Mouse (Mus musculus) liver, postnatal 0 days (tissue): Measurements from ENCODE around the gene Stard8. TPM values are rescaled to one million over a fixed set of nuclear protein-coding genes. Genes with fewer than 3 reads are reported as not detected.

Source experiments
- ATAC-seq: fragments of 200-750 bp; cut with Nextera tagmentation; 2 replicates; pipeline ENCODE4 v1.8.0; 2017; ENCODE audit warnings: mild to moderate bottlenecking, moderate library complexity
- DNase-seq: peaks from one replicate; pipeline ENCODE4 v3.0.0-alpha.2; 2016
- H3K27ac ChIP-seq: fragments of 300-500 bp; sonication (generic); 2 replicates; pipeline ENCODE4 v1.5.1; 2014; ENCODE audit warnings: antibody characterized with exemption, moderate library complexity, mild to moderate bottlenecking, low read depth
- H3K27me3 ChIP-seq: fragments of 300-500 bp; sonication (generic); 2 replicates; pipeline ENCODE4 v1.6.1; 2014; ENCODE audit warnings: low read length, control low read depth, mixed read lengths; ENCODE audit not compliant: insufficient read depth
- H3K36me3 ChIP-seq: fragments of 300-500 bp; sonication (generic); replicated peaks from 2 replicates; pipeline ENCODE4 v1.6.1; 2014; ENCODE audit warnings: mild to moderate bottlenecking, control low read depth, low read length, moderate library complexity, mixed read lengths; ENCODE audit not compliant: insufficient read depth
- H3K4me1 ChIP-seq: fragments of 300-500 bp; sonication (generic); 2 replicates; pipeline ENCODE4 v1.6.1; 2014; ENCODE audit warnings: antibody characterized with exemption, mild to moderate bottlenecking, control low read depth; ENCODE audit not compliant: insufficient read depth
- H3K4me2 ChIP-seq: fragments of 300-500 bp; sonication (generic); 2 replicates; pipeline ENCODE4 v1.6.1; 2014; ENCODE audit warnings: low read depth, mild to moderate bottlenecking, low read length, moderate library complexity, mixed read lengths
- H3K4me3 ChIP-seq: fragments of 300-500 bp; sonication (generic); 2 replicates; pipeline ENCODE4 v1.5.1; 2014; ENCODE audit warnings: low read depth, low read length
- H3K9ac ChIP-seq: fragments of 300-500 bp; sonication (generic); replicated peaks from 2 replicates; pipeline ENCODE4 v1.6.1; 2014; ENCODE audit warnings: mild to moderate bottlenecking, moderate library complexity
- H3K9me3 ChIP-seq: fragments of 300-500 bp; sonication (generic); 2 replicates; pipeline ENCODE4 v1.6.1; 2016; ENCODE audit warnings: mild to moderate bottlenecking, control low read depth, low read length, mixed read lengths
- CTCF ChIP-seq: sonication (generic); IDR thresholded peaks from 2 replicates; pipeline ENCODE4 v1.5.1; 2016; ENCODE audit warnings: antibody characterized with exemption, low read depth
- EP300 ChIP-seq: IDR thresholded peaks from 2 replicates; pipeline ENCODE4 v1.6.1; 2016; ENCODE audit warnings: antibody characterized with exemption, low read depth, mild to moderate bottlenecking
- WGBS: fragments of 180-500 bp; shearing (Covaris S2); extraction: QIAGEN DNeasy Blood & Tissue Kit; methylation state at CpG from one replicate; pipeline ENCODE4 v1.1.7; 2014; ENCODE audit not compliant: insufficient replicate concordance; 5-methylcytosine and 5-hydroxymethylcytosine counted together
- polyA plus RNA-seq: library from polyadenylated mRNA; unstranded; fragments of >200 nt; fragmentation: Nextera tagmentation; extraction: Ambion mirVana; gene quantifications from 2 replicates; pipeline ENCODE4 v1.2.1, GENCODE M21; 2015

Stard8 gene
- polyA plus RNA-seq, 1 experiment from 2014 or later, result 3.1 TPM

DNA sequence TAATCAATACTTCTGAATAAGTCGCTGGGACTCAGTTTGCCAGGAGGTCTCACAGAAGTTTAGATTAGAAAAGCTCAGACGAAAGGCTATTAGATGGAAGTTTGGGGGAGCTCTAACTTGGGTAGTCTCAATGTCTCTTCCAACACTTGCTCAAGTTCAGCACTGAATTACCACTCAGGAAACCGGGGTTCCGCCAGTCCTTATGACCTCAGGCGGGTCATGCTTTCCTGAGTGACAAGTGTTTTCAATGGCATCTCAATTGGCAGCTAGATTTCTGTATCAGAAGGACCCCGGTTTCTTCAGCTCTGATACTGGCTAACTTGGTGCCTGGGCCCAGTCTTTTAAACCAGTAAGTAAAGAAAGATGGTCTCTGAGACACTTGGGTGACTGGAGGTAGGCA lies 40.2 kb downstream of the Stard8 start:
- DNase-seq (no peak), ATAC-seq (no peak)
- H3K4me2 ChIP-seq, result peak overlapping the region; percentile 81
- H3K9me3 ChIP-seq, result no peaks in the 10 kb centered on the region
- no peaks in the 10 kb centered on the region for H3K27me3 ChIP-seq
- peak overlapping the region; percentile 57 for H3K9ac ChIP-seq
- peak overlapping the region; percentile 66 for H3K27ac ChIP-seq
- no peaks in the 10 kb centered on the region for H3K36me3 ChIP-seq
- WGBS, result 30% methylated on average over 6 of the region's 6 CpGs
- no peaks in the 10 kb centered on the region; the same call in 1 of the 2 replicates for H3K4me1 ChIP-seq
- H3K4me3 ChIP-seq, result peak overlapping the region; percentile 56
- TF ChIP-seq CTCF (no peak), EP300 (no peak)

DNA sequence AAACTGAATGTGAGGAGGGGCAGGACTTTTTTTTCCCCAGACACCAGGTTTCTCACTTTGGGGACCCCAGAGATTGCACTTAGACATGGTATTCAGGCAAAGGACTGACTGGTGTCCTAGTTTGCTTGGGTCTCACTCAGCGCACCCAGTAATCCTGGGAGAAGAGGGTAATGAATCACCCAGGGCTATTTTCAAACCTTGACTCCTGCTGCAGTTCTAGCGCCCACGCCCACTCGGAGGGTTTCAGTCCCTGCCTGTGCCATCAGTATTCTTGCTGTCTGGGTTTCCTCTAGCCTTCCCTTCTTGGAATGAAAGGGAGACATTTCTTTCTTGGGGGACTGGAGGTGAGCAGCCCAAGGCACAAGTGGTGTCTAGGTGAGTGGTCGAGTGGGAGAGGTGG lies 40.7 kb downstream of the Stard8 start:
- Histone ChIP-seq H3K27me3 (no peaks in the 10 kb centered on the region), H3K9me3 (no peaks in the 10 kb centered on the region)
- no peak for ATAC-seq

GRCm38 (mm10) chrX:99045315-99045714 lies 42.3 kb downstream of the Stard8 start:
- WGBS, result 65% methylated on average over 7 of the region's 7 CpGs
- H3K9ac ChIP-seq, result no peak overlapping the region
- no peaks in the 10 kb centered on the region; the same call in 1 of the 2 replicates for H3K4me1 ChIP-seq
- DNase-seq, result no peak
- no peak for ATAC-seq
- H3K27ac ChIP-seq, result no peak overlapping the region
- H3K4me2 ChIP-seq, result no peak overlapping the region
- H3K36me3 ChIP-seq, result no peaks in the 10 kb centered on the region
- H3K4me3 ChIP-seq, result no peak overlapping the region
- TF ChIP-seq EP300 (no peak), CTCF (no peak)
- no peaks in the 10 kb centered on the region for H3K9me3 ChIP-seq
- H3K27me3 ChIP-seq, result no peaks in the 10 kb centered on the region

More for the DNA sequence above, 40.7 kb downstream of the Stard8 start:
- peak overlapping the region; percentile 81 for H3K4me2 ChIP-seq
- no peaks in the 10 kb centered on the region; the same call in 1 of the 2 replicates for H3K4me1 ChIP-seq
- peak overlapping the region; percentile 56; the same call in 1 of the 2 replicates for H3K4me3 ChIP-seq
- no peak overlapping the region for H3K27ac ChIP-seq
- WGBS, result 73% methylated on average over 5 of the region's 5 CpGs
- TF ChIP-seq CTCF, result no peak
- H3K9ac ChIP-seq, result no peak overlapping the region
- DNase-seq, result no peak
- H3K36me3 ChIP-seq, result no peaks in the 10 kb centered on the region

GRCm38 (mm10) chrX:99046360-99047055 lies 43.5 kb downstream of the Stard8 start:
- H3K36me3 ChIP-seq, result no peaks in the 10 kb centered on the region
- no peak overlapping the region for H3K4me3 ChIP-seq
- peak overlapping the region; percentile 10 for H3K4me2 ChIP-seq
- no peaks in the 10 kb centered on the region for H3K9me3 ChIP-seq
- TF ChIP-seq CTCF, result no peak
- TF ChIP-seq EP300, result 0 out of 2 replicates have a peak, but pooled peaks have one; percentile 18
- H3K4me1 ChIP-seq, result no peaks in the 10 kb centered on the region; the same call in 1 of the 2 replicates
- WGBS, result 42% methylated on average over 5 of the region's 5 CpGs
- DNase-seq (no peak), ATAC-seq (no peak)
- H3K27ac ChIP-seq, result peak overlapping the region; percentile 64; the same call in 1 of the 2 replicates
- H3K9ac ChIP-seq, result no peak overlapping the region
- H3K27me3 ChIP-seq, result no peaks in the 10 kb centered on the region

GRCm38 (mm10) chrX:99048111-99048510 lies 45.1 kb downstream of the Stard8 start:
- H3K4me2 ChIP-seq, result no peak overlapping the region
- no peak for TF ChIP-seq EP300
- peak; percentile 41 for TF ChIP-seq CTCF
- H3K4me3 ChIP-seq, result no peak overlapping the region
- no peaks in the 10 kb centered on the region for H3K9me3 ChIP-seq
- no peaks in the 10 kb centered on the region for H3K36me3 ChIP-seq
- WGBS, result 45% methylated on average over 4 of the region's 4 CpGs
- H3K9ac ChIP-seq, result no peak overlapping the region
- no peaks in the 10 kb centered on the region; the same call in 1 of the 2 replicates for H3K4me1 ChIP-seq
- no peak overlapping the region for H3K27ac ChIP-seq
- no peak for DNase-seq
- no peak for ATAC-seq
- H3K27me3 ChIP-seq, result no peaks in the 10 kb centered on the region

DNA sequence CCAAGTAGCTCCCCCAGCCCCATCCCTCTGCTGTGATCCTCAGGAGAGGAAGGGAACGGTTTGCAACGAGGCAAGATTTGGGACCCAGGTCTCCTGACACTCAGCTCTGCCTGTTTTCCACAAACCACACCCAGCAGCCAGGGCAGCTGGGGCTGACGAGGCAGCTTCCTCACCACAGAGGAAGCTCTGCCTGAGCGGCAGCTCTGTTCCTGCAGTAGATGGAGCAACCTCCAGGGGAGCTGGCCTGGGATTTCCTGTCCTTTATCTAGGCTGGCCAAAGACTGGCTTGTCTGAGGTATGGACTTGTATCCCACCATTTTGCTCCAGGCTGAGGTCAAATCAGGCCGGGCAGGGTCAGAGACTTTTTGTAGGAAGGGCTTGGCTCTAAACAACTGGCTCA lies 46.2 kb downstream of the Stard8 start:
- Histone ChIP-seq H3K27me3 (no peaks in the 10 kb centered on the region), H3K4me2 (no peak overlapping the region), H3K9me3 (no peaks in the 10 kb centered on the region), H3K4me1 (no peaks in the 10 kb centered on the region; the same call in 1 of the 2 replicates), H3K27ac (peak overlapping the region; percentile 11; the same call in 1 of the 2 replicates), H3K4me3 (no peak overlapping the region), H3K36me3 (no peaks in the 10 kb centered on the region), H3K9ac (no peak overlapping the region)
- 23% methylated on average over 5 of the region's 5 CpGs for WGBS
- peak; percentile 45 for DNase-seq
- no peak for ATAC-seq
- TF ChIP-seq EP300 (no peak), CTCF (peak; percentile 26)
